Mouse (Mus musculus) gastrocnemius, adult 2 months (tissue): ENCODE data around the gene Acoxl. TPM values are rescaled to one million over a fixed set of nuclear protein-coding genes. Genes with fewer than 3 reads are reported as not detected.

ENCODE experiments used
- DNase-seq: peaks from one replicate; pipeline ENCODE4 v3.0.0; 2022
- H3K27ac ChIP-seq: fragments of 200-600 bp; 2 replicates; pipeline ENCODE4 v1.8.1; 2022; ENCODE audit warnings: mild to moderate bottlenecking
- H3K4me3 ChIP-seq: fragments of 200-600 bp; 2 replicates; pipeline ENCODE4 v1.8.1; 2022; ENCODE audit warnings: mild to moderate bottlenecking, moderate library complexity
- CTCF ChIP-seq: fragments of 200-600 bp; IDR thresholded peaks from 2 replicates; pipeline ENCODE4 v1.8.1; 2022; ENCODE audit warnings: antibody characterized with exemption, mild to moderate bottlenecking, moderate library complexity
- intact Hi-C: fragments of 180-260 bp; cut with DNase I; formaldehyde crosslinking; loops from one replicate; pipeline ENCODE4 v1.15.1; 2025
- long read RNA-seq, 2 experiments: library from polyadenylated mRNA; stranded (forward); transcript quantifications; one replicate each; pipeline ENCODE4 v2.0.0; 2021
- total RNA-seq, 2 experiments: library from RNA; stranded (reverse); gene quantifications; 2 replicates each; pipeline ENCODE4 v1.2.3; 2021

Acoxl gene
- total RNA-seq = under 1 TPM in 1 of 2 experiments, not detected in 1; 0.20 TPM
- long read RNA-seq, experiment 1 = 0 reads
- long read RNA-seq, experiment 2 = 0 reads

- intact Hi-C loops = no loop called here
- Histone ChIP-seq H3K27ac (no peak within 1 kb of the TSS), H3K4me3 (no peak within 1 kb of the TSS)
- TF ChIP-seq CTCF = no peak
- DNase-seq = no peak
Measured at GRCm38 (mm10) chr2:127838576-127838975, at the start of gene Acoxl. Gene Acoxl, plus strand, starts transcription at chr2:127838876.

- no peak for DNase-seq
- Histone ChIP-seq H3K27ac (peak overlapping the region; percentile 87), H3K4me3 (peak overlapping the region; percentile 89)
- intact Hi-C loops = no loop called here
- no peak for TF ChIP-seq CTCF
Measured at GRCm38 (mm10) chr2:127789138-127789537, 49.5 kb upstream of the Acoxl start.

- intact Hi-C loops = loop anchor here (5.0 kb wide), 1 partner anchor 338 kb away; the partner anchor contains the start of gene Bcl2l11
- TF ChIP-seq CTCF = no peak
Measured at GRCm38 (mm10) chr2:127789651-127790270, 48.9 kb upstream of the Acoxl start.

GRCm38 (mm10) chr2:127791919-127792603 lies 46.6 kb upstream of the Acoxl start, which contains the start of gene Mtln:
Gene Mtln, minus strand, starts transcription at chr2:127792488.
- peak; percentile 90 for DNase-seq
- intact Hi-C loops = loop anchor here (5.0 kb wide), 1 partner anchor 335 kb away; the partner anchor contains the start of gene Bcl2l11
- no peak for TF ChIP-seq CTCF
- peak within 1 kb of the TSS; percentile 95 for H3K27ac ChIP-seq
- H3K4me3 ChIP-seq = peak within 1 kb of the TSS; percentile 82

More at GRCm38 (mm10) chr2:127789651-127790270, 48.9 kb upstream of the Acoxl start:
- DNase-seq = no peak
- H3K4me3 ChIP-seq = peak overlapping the region; percentile 89
- H3K27ac ChIP-seq = no peak overlapping the region; the same call in 1 of the 2 replicates

DNA sequence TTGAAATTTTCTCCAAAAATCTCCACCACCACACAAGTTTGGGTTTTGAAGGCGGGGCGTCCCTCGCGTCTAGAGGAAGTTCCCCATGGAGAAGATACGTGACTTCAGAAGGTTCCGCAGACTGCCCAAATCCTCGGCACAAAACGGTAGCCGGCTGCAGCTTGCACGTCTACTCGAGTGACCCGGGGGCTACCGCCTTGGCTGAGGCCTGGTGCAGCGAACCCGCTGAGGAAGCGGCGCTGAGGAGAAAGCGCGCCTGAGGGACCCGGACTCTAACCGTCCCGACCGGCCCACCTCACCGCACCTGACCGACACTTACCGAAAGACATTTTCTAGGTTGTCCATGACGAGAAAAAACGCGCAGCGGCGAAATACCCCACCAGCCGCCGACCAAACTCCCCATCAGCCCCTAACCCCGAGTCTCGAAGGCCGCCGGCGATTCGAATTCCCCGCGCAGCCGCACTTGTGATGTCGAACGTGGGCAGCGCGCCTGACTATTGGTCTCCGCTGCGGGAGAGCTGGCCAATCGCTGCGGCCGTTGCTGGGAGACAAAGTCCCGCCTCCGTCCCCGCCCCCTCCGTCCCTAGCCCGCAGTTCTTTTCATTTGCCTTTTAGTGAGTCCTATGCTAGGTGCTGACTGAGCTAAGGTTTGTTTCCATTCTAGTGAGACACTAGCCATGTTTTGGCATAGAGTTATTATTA lies 7.1 kb upstream of the Acoxl start, which contains the start of gene Bub1:
TSS of gene Bub1 (minus strand) at position 465 of the 702 bp plus-strand sequence.
- Histone ChIP-seq H3K4me3 (peak within 1 kb of the TSS; percentile 75), H3K27ac (peak within 1 kb of the TSS; percentile 56; the same call in 1 of the 2 replicates)
- intact Hi-C loops = no loop called here
- DNase-seq = peak; percentile 97
- TF ChIP-seq CTCF = no peak

- no peak for DNase-seq
- H3K4me3 ChIP-seq = peak overlapping the region; percentile 75
- intact Hi-C loops = no loop called here
- peak overlapping the region; percentile 56; the same call in 1 of the 2 replicates for H3K27ac ChIP-seq
- no peak for TF ChIP-seq CTCF
Measured at GRCm38 (mm10) chr2:127832103-127832832, 6.4 kb upstream of the Acoxl start.

- intact Hi-C loops = no loop called here
- H3K27ac ChIP-seq = no peak overlapping the region
- no peak overlapping the region for H3K4me3 ChIP-seq
- DNase-seq = no peak
- TF ChIP-seq CTCF = peak; percentile 56
Measured at GRCm38 (mm10) chr2:127832833-127833190, 5.9 kb upstream of the Acoxl start.

GRCm38 (mm10) chr2:127839425-127839824 lies 749 bp downstream of the Acoxl start:
- no peak overlapping the region for H3K4me3 ChIP-seq
- intact Hi-C loops = no loop called here

GRCm38 (mm10) chr2:127841402-127841801 lies 2.7 kb downstream of the Acoxl start:
- DNase-seq = no peak
- intact Hi-C loops = loop anchor here (10.0 kb wide), 1 partner anchor 157 kb away; no protein-coding TSS in a partner anchor
- TF ChIP-seq CTCF = no peak
- H3K4me3 ChIP-seq = no peak overlapping the region
- H3K27ac ChIP-seq = no peak overlapping the region

More at GRCm38 (mm10) chr2:127839425-127839824, 749 bp downstream of the Acoxl start:
- DNase-seq = no peak
- H3K27ac ChIP-seq = no peak overlapping the region
- TF ChIP-seq CTCF = no peak

DNA sequence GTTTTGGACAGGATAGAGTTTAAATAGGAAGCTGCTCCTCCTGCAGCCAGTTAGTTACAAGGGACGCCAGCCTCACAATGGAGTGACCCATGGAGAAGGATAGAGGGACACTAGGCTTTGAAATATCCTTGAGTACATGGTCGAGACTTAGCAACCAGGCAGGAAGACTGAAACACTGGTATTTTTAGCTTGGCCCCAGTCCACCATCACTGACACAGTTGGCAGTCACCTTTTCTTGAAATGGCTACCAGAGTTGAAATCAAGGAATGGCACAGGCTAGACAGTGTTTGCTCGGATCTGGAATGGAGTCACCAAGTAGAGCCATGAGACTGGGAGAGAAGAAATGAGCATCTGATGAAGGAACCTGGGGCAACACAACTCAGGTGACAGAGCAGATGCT lies 3.7 kb downstream of the Acoxl start:
- TF ChIP-seq CTCF = no peak
- no peak overlapping the region for H3K27ac ChIP-seq
- H3K4me3 ChIP-seq = no peak overlapping the region
- DNase-seq = no peak
- intact Hi-C loops = loop anchor here (10.0 kb wide), 1 partner anchor 158 kb away; no protein-coding TSS in a partner anchor

GRCm38 (mm10) chr2:127845346-127845982 lies 6.8 kb downstream of the Acoxl start:
- peak; percentile 62 for TF ChIP-seq CTCF
- intact Hi-C loops = loop anchor here (2.0 to 10.0 kb wide), 2 partner anchors 161 to 237 kb away; no protein-coding TSS in a partner anchor
- H3K27ac ChIP-seq = no peak overlapping the region
- no peak for DNase-seq
- H3K4me3 ChIP-seq = no peak overlapping the region

- no peak overlapping the region for H3K27ac ChIP-seq
- no peak overlapping the region for H3K4me3 ChIP-seq
- intact Hi-C loops = loop anchor here (10.0 kb wide), 1 partner anchor 161 kb away; no protein-coding TSS in a partner anchor
- no peak for TF ChIP-seq CTCF
- DNase-seq = no peak
Measured at GRCm38 (mm10) chr2:127846008-127846407, 7.3 kb downstream of the Acoxl start.
